Mouse (Mus musculus): Measurements from ENCODE around the gene Derl3.

- TF ChIP-seq POLR2A (IDR thresholded peaks at IDR 0.05; ENCODE audit: borderline replicate concordance, extremely low read depth, insufficient read depth, insufficient read length, poor library complexity, severe bottlenecking) (no peak), CTCF (IDR thresholded peaks at IDR 0.05; ENCODE audit: borderline replicate concordance, extremely low read depth, insufficient read depth, insufficient read length) (no peak)
Observed at GRCm38 (mm10) chr10:75880351-75880750, 12.9 kb upstream of the Derl3 start.
